Mouse (Mus musculus) forebrain, embryonic 10.5 days (tissue): ENCODE measurements around the gene Dbp. TPM values are rescaled to one million over a fixed set of nuclear protein-coding genes. Genes with fewer than 3 reads are reported as not detected.

Experiments used
- DNase-seq: peaks from one replicate; pipeline ENCODE4 v3.0.0-alpha.2; 2017; ENCODE audit warnings: low spot score; ENCODE audit errors: extremely low spot score
- H3K27ac ChIP-seq: fragments of 300-500 bp; sonication (generic); 2 replicates; pipeline ENCODE4 v1.5.1; 2016; ENCODE audit warnings: mild to moderate bottlenecking
- H3K27me3 ChIP-seq: fragments of 300-500 bp; sonication (generic); 2 replicates; pipeline ENCODE4 v1.6.1; 2016; ENCODE audit warnings: mild to moderate bottlenecking; ENCODE audit not compliant: poor library complexity, severe bottlenecking
- H3K36me3 ChIP-seq: fragments of 300-500 bp; sonication (generic); replicated peaks from 2 replicates; pipeline ENCODE4 v1.6.1; 2016; ENCODE audit warnings: mild to moderate bottlenecking, moderate library complexity
- H3K4me1 ChIP-seq: fragments of 300-500 bp; sonication (generic); 2 replicates; pipeline ENCODE4 v1.6.1; 2016
- H3K4me3 ChIP-seq: fragments of 300-500 bp; sonication (generic); 2 replicates; pipeline ENCODE4 v1.5.1; 2016; ENCODE audit warnings: mild to moderate bottlenecking, moderate library complexity
- H3K9me3 ChIP-seq: fragments of 300-500 bp; sonication (generic); 2 replicates; pipeline ENCODE4 v1.6.1; 2016; ENCODE audit warnings: mild to moderate bottlenecking, moderate library complexity
- WGBS: fragments of 180-500 bp; shearing (Covaris S2); methylation state at CpG from one replicate; pipeline ENCODE4 v1.1.7; 2016; 5-methylcytosine and 5-hydroxymethylcytosine counted together
- polyA plus RNA-seq: library from polyadenylated mRNA; unstranded; fragments of >200 nt; fragmentation: Nextera tagmentation; extraction: Ambion mirVana; gene quantifications from 2 replicates; pipeline ENCODE4 v1.2.1, GENCODE M21; 2016

The Dbp gene
- polyA plus RNA-seq, 1 experiment from 2014 or later: 2.6 TPM

DNA sequence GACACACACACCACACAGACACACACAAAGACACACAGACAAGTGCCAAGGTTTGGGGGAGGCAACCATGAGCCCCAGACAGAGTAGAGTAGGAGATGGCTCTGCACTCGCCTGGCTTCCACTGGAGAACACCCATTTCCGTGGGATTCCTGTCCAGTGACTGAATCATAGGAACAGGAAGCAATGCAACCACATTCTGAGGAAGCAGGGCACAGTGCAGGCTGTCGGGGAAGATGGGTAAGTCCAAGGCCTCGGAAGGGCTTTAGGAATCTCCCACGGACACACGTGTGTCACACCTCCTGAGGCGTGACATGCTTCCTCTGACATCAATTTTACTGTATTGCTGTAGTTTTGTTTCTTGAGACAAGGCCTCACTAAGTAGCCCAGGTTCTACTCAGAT, 43.2 kb downstream of the Dbp start:
- Histone ChIP-seq H3K36me3 (no peaks in the 10 kb centered on the region), H3K4me3 (no peak overlapping the region), H3K27me3 (no peaks in the 10 kb centered on the region; the same call in 1 of the 2 replicates), H3K9me3 (peaks cover 4% of the 10 kb centered on the region; the same call in 1 of the 2 replicates), H3K27ac (no peak overlapping the region), H3K4me1 (peaks cover 6% of the 10 kb centered on the region)
- no peak for DNase-seq
- 80% methylated on average over 7 of the region's 7 CpGs for WGBS

DNA sequence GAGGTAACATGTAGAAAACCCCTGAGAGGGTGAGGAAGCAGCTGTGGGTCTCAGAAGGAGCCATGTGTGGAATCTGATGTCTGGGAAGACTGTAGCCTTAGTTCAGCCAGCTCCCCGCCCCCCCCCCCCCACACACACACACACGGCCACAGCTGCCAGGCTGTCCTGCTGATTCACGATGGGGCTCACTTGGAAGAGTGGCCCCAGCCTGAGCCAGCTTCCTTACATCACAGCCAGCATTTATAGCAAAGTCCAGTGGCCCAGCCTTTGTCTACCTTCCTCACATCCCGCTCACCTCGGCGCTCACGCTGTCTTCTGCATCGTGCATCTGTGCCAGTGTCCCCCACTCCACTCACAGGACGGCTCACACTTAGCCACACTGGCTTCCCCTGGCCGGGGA, 44.5 kb downstream of the Dbp start:
- peaks cover 4% of the 10 kb centered on the region; the same call in 1 of the 2 replicates for H3K9me3 ChIP-seq
- 63% methylated on average over 9 of the region's 10 CpGs for WGBS
- no peak overlapping the region for H3K27ac ChIP-seq
- H3K27me3 ChIP-seq: no peaks in the 10 kb centered on the region; the same call in 1 of the 2 replicates
- no peaks in the 10 kb centered on the region for H3K36me3 ChIP-seq
- peaks cover 6% of the 10 kb centered on the region for H3K4me1 ChIP-seq
- no peak for DNase-seq
- no peak overlapping the region for H3K4me3 ChIP-seq

DNA sequence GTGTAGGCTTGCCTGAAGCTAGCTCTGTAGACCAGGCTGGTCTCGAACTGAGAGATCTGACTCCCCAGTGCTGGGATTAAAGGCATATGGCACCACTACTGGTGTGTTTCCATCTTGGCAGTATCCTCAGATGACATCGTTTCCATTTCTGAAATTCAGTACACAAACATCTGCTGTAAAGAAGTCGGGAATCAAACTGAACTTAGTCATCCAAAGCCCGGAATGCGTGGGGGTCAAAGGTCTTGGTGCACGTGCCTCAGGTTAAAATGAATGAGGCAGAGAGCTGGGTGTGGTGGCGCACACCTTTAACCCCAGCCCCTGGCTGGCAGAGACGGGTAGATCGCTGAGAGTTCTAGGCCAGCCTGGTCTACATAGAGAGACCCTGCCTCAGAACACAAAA, 45.3 kb downstream of the Dbp start:
- H3K9me3 ChIP-seq: peaks cover 4% of the 10 kb centered on the region; the same call in 1 of the 2 replicates
- WGBS: 82% methylated on average over 9 of the region's 9 CpGs
- peaks cover 6% of the 10 kb centered on the region for H3K4me1 ChIP-seq
- no peak overlapping the region for H3K4me3 ChIP-seq
- no peak for DNase-seq
- H3K27ac ChIP-seq: no peak overlapping the region
- no peaks in the 10 kb centered on the region; the same call in 1 of the 2 replicates for H3K27me3 ChIP-seq
- H3K36me3 ChIP-seq: no peaks in the 10 kb centered on the region

DNA sequence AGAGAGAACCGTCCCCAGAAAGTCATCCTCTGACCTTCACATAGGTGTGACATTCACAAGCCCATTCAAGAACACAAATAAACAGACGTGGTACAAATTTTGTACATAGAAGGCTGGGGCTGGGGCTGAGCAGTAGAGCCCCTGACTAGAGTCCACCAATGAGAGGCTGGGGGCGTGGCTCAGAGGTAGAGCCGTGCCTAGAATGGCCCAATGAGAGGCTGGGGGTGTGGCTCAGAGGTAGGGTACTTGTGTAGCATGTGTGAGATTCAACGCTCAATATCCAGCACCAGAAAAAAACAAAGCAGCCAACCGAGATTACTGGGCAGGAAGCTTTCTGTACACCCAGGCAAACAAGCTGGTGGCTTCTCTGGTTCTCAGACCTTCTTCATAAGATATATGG, 50.8 kb downstream of the Dbp start:
- no peaks in the 10 kb centered on the region for H3K36me3 ChIP-seq
- DNase-seq: no peak
- peaks cover 35% of the 10 kb centered on the region for H3K27me3 ChIP-seq
- H3K9me3 ChIP-seq: no peaks in the 10 kb centered on the region
- H3K4me1 ChIP-seq: peaks cover 10% of the 10 kb centered on the region
- no peak overlapping the region for H3K4me3 ChIP-seq
- WGBS: 67% methylated on average over 6 of the region's 6 CpGs
- H3K27ac ChIP-seq: no peak overlapping the region

DNA sequence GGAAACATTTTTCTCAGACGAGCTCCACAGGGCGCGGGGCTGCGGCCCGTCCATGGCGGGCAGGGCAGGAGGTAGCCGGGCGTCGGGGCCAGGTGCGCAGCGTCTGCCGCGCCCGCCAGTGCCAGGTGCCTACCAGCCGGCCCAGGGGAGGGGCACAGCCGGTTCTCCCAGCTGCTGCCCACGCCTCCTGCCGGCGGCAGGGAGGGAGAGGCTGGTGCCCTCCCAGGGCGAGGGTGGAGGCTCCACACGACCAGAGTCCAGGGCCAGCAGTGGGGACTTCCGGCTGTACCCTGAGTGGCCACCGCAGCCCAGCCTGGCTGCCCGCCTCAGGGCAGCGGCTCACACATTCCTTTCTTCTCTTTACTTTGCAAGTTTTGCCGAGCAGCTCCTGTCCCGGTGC, 54.5 kb downstream of the Dbp start:
- Histone ChIP-seq H3K36me3 (no peaks in the 10 kb centered on the region), H3K27ac (peak overlapping the region; percentile 56; the same call in 1 of the 2 replicates), H3K27me3 (peaks cover 38% of the 10 kb centered on the region), H3K9me3 (no peaks in the 10 kb centered on the region), H3K4me1 (peaks cover 10% of the 10 kb centered on the region), H3K4me3 (peak overlapping the region; percentile 46)
- 8% methylated on average over 17 of the region's 27 CpGs for WGBS
- DNase-seq: no peak

Other genes with a start within 250 kb of the Dbp start
- gene Ftl1, start 245.2 kb upstream of the Dbp start, polyA plus RNA-seq: 5,105 and 5,277 TPM in 2 replicates
- 247 and 254 TPM in 2 replicates for gene Bax, start 238.2 kb upstream of the Dbp start, polyA plus RNA-seq
- gene Tulp2, start 223.2 kb upstream of the Dbp start, polyA plus RNA-seq: 0.12 and 0.20 TPM in 2 replicates
- not detected in 2 replicates for gene Gm45808, start 218.3 kb upstream of the Dbp start, polyA plus RNA-seq
- gene Dhdh, start 216.3 kb upstream of the Dbp start, polyA plus RNA-seq: 6.4 and 7.2 TPM in 2 replicates
- 99.3 and 106 TPM in 2 replicates for gene Nucb1, start 194.7 kb upstream of the Dbp start, polyA plus RNA-seq
- gene Ppp1r15a, start 178.8 kb upstream of the Dbp start, polyA plus RNA-seq: 16.4 and 17.7 TPM in 2 replicates
- gene Plekha4, start 178.8 kb upstream of the Dbp start, polyA plus RNA-seq: 1.1 and 1.2 TPM in 2 replicates
- 0.39 and 0.63 TPM in 2 replicates for gene Hsd17b14, start 150.2 kb upstream of the Dbp start, polyA plus RNA-seq
- 38.2 and 39.1 TPM in 2 replicates for gene Bcat2, start 134.9 kb upstream of the Dbp start, polyA plus RNA-seq
- gene Fgf21, start 89.6 kb upstream of the Dbp start, polyA plus RNA-seq: not detected in 2 replicates
- gene Fut1, start 87.8 kb upstream of the Dbp start, polyA plus RNA-seq: 0.07 TPM in 1 of 2 replicates, not detected in the other
- 0.25 TPM in 1 of 2 replicates, not detected in the other for gene Izumo1, start 83.3 kb upstream of the Dbp start, polyA plus RNA-seq
- 4.5 and 4.7 TPM in 2 replicates for gene Rasip1, start 77.6 kb upstream of the Dbp start, polyA plus RNA-seq
- 1.7 and 3.1 TPM in 2 replicates for gene Mamstr, start 65.1 kb upstream of the Dbp start, polyA plus RNA-seq
- 0.12 TPM in 2 replicates for gene Fut2, start 38.7 kb upstream of the Dbp start, polyA plus RNA-seq
- 0.38 and 0.63 TPM in 2 replicates for gene Ntn5, start 21.1 kb upstream of the Dbp start, polyA plus RNA-seq
- 0.78 and 1.1 TPM in 2 replicates for gene Sec1, start 10.7 kb upstream of the Dbp start, polyA plus RNA-seq
- 2.5 and 3.2 TPM in 2 replicates for gene Car11, start 5.2 kb upstream of the Dbp start, polyA plus RNA-seq
- gene Rpl18, start 10.4 kb downstream of the Dbp start, polyA plus RNA-seq: 1,181 and 1,186 TPM in 2 replicates
- gene Sphk2, start 12.9 kb downstream of the Dbp start, polyA plus RNA-seq: 34.0 and 36.6 TPM in 2 replicates
- 2.6 and 3.3 TPM in 2 replicates for gene Fam83e, start 16.1 kb downstream of the Dbp start, polyA plus RNA-seq
- 0.50 TPM in 1 of 2 replicates, not detected in the other for gene Spaca4, start 20.7 kb downstream of the Dbp start, polyA plus RNA-seq
- gene Lmtk3, start 78.7 kb downstream of the Dbp start, polyA plus RNA-seq: 1.7 and 2.7 TPM in 2 replicates
- 1.6 and 2.3 TPM in 2 replicates for gene Sult2b1, start 79.6 kb downstream of the Dbp start, polyA plus RNA-seq
- gene Cyth2, start 109.5 kb downstream of the Dbp start, polyA plus RNA-seq: 132 and 136 TPM in 2 replicates
- gene Kcnj14, start 119.7 kb downstream of the Dbp start, polyA plus RNA-seq: 0.76 and 0.78 TPM in 2 replicates
- gene Grwd1, start 125.9 kb downstream of the Dbp start, polyA plus RNA-seq: 132 and 137 TPM in 2 replicates
- 34.1 and 37.0 TPM in 2 replicates for gene Kdelr1, start 167.7 kb downstream of the Dbp start, polyA plus RNA-seq
- 0.09 TPM in 2 replicates for gene Grin2d, start 173.3 kb downstream of the Dbp start, polyA plus RNA-seq
- gene Syngr4, start 191.6 kb downstream of the Dbp start, polyA plus RNA-seq: 1.3 and 1.9 TPM in 2 replicates
- 4.2 and 4.8 TPM in 2 replicates for gene Tmem143, start 191.9 kb downstream of the Dbp start, polyA plus RNA-seq
- 8.5 and 9.7 TPM in 2 replicates for gene Emp3, start 216.3 kb downstream of the Dbp start, polyA plus RNA-seq
- gene Ccdc114, start 219.0 kb downstream of the Dbp start, polyA plus RNA-seq: 5.2 TPM in 2 replicates